Mouse (Mus musculus): ENCODE measurements around the gene Il22ra2.

Il22ra2 gene

GRCm38 (mm10) chr10:19621408-19622048, at the start of gene Il22ra2:
Gene Il22ra2 (plus strand): TSS chr10:19621998.
- no peak for DNase-seq

- no peak for DNase-seq
These were observed 44.2 kb upstream of the Il22ra2 start for GRCm38 (mm10) chr10:19577571-19577970.

- no peak for DNase-seq
These were observed 43.8 kb upstream of the Il22ra2 start for GRCm38 (mm10) chr10:19578001-19578400.

- DNase-seq = peak; percentile 41 to 57
These were observed 43.3 kb upstream of the Il22ra2 start for GRCm38 (mm10) chr10:19578409-19578986.

- DNase-seq = no peak
These were observed 41.1 kb upstream of the Il22ra2 start for GRCm38 (mm10) chr10:19580660-19581059.

DNA sequence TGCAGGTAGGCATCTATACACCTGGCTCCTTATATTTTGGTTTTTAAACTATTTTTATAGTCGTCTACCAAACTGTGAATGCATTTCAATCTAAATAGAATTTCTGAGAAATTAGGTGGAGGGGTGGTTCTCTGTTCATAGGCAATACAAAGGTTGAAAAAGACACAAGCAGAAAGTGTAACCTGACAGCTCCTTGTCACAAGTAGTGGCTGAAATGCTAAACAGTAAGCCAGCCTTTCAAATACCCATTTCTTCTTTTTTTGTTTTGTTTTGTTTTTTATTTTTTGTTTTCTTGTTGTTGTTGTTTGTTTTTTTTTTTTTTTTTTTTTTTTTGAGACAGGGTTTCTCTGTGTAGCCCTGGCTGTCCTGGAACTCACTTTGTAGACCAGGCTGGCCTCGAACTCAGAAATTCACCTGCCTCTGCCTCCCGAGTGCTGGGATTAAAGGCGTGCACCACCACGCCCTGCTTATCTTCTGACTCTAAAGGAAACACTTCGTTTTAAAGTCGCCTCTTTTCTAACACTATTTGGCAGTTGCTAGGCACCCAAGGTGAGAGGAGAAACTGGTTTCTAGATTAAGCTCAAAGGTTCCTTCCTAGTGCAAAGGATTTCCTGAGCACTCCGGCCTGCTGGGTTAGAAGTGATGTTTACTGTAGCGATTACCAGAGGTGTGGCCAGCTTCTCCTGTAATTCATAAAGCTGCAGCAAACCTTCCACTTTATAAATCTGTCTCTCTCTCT, 39.8 kb upstream of the Il22ra2 start:
- DNase-seq = peak in 1 of 2 experiments; percentile 36

GRCm38 (mm10) chr10:19582806-19583430, 38.9 kb upstream of the Il22ra2 start:
- DNase-seq = no peak

GRCm38 (mm10) chr10:19584064-19584463, 37.7 kb upstream of the Il22ra2 start:
- DNase-seq = peak; percentile 72 to 86

DNA sequence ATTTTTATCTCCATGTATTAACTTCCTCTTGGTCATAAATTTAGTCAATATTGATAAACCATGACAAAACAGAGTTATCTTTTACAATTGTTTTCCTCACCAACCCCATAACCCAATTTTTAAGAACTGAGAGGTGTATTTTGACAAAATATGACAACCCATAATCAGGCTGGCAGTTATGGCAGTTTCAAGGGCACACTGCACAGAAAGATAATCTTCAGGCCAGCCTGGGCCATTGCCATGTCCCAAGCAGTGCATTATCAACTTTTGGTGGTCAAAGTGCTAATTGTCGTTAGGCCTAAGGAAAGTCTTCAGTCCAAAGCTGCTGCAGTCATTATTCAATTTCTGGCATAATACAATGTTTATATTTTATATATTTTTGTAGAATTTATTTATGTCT, 37.0 kb upstream of the Il22ra2 start:
- DNase-seq = no peak

DNA sequence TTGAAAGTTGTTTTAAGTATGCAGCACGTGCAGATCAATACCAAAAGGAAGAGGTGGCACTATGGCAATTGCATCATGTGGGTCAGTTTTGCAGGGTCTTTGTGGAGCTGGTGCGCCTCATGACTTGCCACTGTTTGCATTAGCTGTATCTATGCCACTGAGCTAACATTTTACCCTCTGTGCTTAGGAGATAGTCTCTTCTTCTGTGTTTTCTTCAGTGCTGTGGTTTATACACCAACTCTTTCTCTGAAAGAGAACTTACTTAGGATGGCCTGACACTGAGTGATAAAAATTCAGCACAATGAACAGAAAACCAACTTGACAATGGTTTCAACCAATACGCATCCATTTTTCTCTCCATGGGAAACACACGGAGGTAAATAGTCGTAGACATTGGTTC, 35.9 kb upstream of the Il22ra2 start:
- DNase-seq = no peak

- DNase-seq = no peak
These were observed 34.5 kb upstream of the Il22ra2 start for GRCm38 (mm10) chr10:19587281-19587680.

- DNase-seq = no peak
These were observed 32.2 kb upstream of the Il22ra2 start for GRCm38 (mm10) chr10:19589626-19590025.

DNA sequence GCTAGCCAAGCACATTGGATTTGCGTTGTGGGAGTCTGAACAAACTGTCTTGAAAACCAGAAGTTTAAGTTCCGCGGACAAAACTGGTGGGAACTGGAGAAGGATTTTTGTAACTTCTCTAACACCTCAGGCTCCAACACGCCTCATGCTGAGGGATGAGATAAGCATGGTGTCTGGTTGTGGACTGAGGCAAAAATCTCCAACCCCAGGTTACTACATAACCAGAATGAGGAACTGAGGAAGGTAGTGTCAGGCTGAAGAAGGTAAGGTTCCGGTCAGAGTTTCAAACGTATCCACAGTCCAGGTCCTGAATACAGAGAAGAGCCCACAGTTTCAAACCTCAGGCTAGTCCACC, 30.5 kb upstream of the Il22ra2 start:
- no peak for DNase-seq

GRCm38 (mm10) chr10:19591641-19592441, 30.0 kb upstream of the Il22ra2 start, which contains the start of gene Ifngr1:
Gene Ifngr1 (plus strand): TSS chr10:19591949.
- DNase-seq = peak; percentile 100

DNA sequence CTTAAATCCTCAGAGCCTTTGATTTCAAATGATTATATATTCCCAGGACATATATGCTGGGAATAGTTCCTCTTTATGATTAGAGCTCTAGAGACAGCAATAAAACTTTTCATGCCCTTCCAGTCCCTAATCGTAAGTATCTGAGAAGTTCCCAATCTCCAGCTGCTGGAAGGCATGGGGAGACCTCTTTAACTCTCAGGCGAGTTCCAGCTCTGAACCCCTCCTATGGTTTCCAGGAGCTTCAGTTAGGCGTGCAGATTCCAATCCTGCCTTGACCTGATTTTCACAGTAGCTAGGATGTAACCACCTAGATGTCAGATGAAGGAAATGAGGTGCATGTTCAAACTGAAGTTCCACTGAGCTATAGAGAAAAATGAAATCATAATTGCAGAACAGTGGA, 29.2 kb upstream of the Il22ra2 start:
- no peak for DNase-seq

GRCm38 (mm10) chr10:19593296-19593695, 28.5 kb upstream of the Il22ra2 start:
- DNase-seq = no peak

- peak in 1 of 2 experiments; percentile 65 for DNase-seq
These were observed 27.4 kb upstream of the Il22ra2 start for GRCm38 (mm10) chr10:19594201-19594905.

- DNase-seq = peak in 1 of 2 experiments; percentile 52
These were observed 24.9 kb upstream of the Il22ra2 start for GRCm38 (mm10) chr10:19596866-19597265.

GRCm38 (mm10) chr10:19598091-19598490, 23.7 kb upstream of the Il22ra2 start:
- DNase-seq = peak in 1 of 2 experiments; percentile 67

GRCm38 (mm10) chr10:19599331-19600092, 22.3 kb upstream of the Il22ra2 start:
- no peak for DNase-seq

GRCm38 (mm10) chr10:19600093-19600420, 21.7 kb upstream of the Il22ra2 start:
- no peak for DNase-seq

Data from thymus, postnatal 36 days (tissue).